Mouse (Mus musculus) megakaryocyte, embryonic 14.5 days (primary cell): ENCODE results near the gene Sae1. TPM values are rescaled to one million over a fixed set of nuclear protein-coding genes. Genes with fewer than 3 reads are reported as not detected.
A peak's percentile ranks its signal among the peaks of the same experiment; 100 is the strongest.

Experiments
- H3K27me3 ChIP-seq: replicated peaks from 2 replicates; pipeline ENCODE3; 2012; ENCODE audit warnings: inconsistent platforms
- H3K36me3 ChIP-seq: replicated peaks from 2 replicates; pipeline ENCODE3; 2012; ENCODE audit warnings: low read length, inconsistent platforms, mixed read lengths
- H3K4me1 ChIP-seq: 2 replicates; pipeline ENCODE4 v1.6.1; 2012; ENCODE audit warnings: inconsistent platforms
- H3K4me3 ChIP-seq: replicated peaks from 2 replicates; pipeline ENCODE3; 2012; ENCODE audit warnings: moderate library complexity, mild to moderate bottlenecking, inconsistent platforms
- H3K9me3 ChIP-seq: 2 replicates; pipeline ENCODE4 v1.6.1; 2012; ENCODE audit warnings: inconsistent platforms
- FLI1 ChIP-seq: IDR thresholded peaks from 2 replicates; pipeline ENCODE4 v1.6.1; 2012; ENCODE audit warnings: low read length, inconsistent platforms, mixed read lengths
- GATA1 ChIP-seq: IDR thresholded peaks from 3 replicates; pipeline ENCODE4 v1.6.1; 2012; ENCODE audit warnings: mixed read lengths, low read length, inconsistent platforms, borderline replicate concordance
- polyA plus RNA-seq: library from polyadenylated mRNA; stranded (reverse); fragments of >175 nt; gene quantifications from 2 replicates; pipeline ENCODE4 v1.2.3, GENCODE M21; 2012; ENCODE audit warnings: low replicate concordance; ENCODE audit not compliant: insufficient read depth

Gene Sae1
- polyA plus RNA-seq: 4.3 and 20.1 TPM in 2 replicates

DNA sequence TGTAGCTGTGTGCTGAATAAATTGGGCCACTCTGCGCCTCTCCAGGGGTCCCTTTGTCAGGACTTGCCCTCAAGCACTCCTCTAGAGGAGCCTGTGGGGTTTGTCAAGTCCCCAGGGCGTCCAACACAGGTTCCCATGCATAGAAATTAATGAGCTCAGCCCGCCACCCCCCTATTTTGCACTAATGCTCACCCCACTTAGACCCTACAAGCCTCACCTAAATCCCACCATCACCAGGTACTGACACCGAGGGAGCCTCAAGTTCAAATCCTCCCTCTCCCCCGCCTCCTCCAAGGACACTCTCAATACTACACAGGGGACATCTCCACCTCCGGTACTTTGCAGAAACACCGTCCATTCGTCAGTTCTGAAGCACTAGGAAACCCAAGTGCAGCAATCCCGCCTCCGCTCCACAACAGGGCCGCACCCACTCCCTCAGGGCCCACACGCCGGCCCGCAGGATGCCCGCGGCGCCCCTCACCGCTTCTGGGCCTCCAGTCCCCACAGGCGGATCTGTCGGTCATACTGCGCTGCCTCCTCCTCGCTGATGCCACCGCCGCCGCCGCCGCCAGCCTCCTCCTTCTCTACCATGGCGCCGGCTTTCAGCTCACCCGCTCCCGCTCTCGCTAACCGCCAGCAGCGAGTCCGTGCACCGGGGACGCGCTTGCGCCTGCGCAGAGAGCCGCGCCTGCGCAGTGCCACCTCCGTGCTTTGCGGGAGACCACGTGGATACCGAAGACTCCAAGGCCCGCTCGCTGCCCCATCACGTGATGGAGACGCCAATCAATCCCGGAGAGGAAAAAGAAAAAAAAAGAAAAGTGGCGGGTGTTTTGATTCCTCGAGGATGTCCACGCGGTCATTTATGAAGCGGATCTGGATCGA, at the start of gene Sae1:
Gene Sae1, minus strand, starts transcription at position 647 of the 882 bp plus-strand sequence.
- no peaks in the 10 kb centered on the region for H3K9me3 ChIP-seq
- no peaks in the 10 kb centered on the region for H3K27me3 ChIP-seq
- TF ChIP-seq FLI1: no peak; the same call in 1 of the 2 replicates
- TF ChIP-seq GATA1: no peak
- peaks cover 47% of the 10 kb centered on the region for H3K4me1 ChIP-seq
- H3K36me3 ChIP-seq: peaks cover 25% of the 10 kb centered on the region
- peak within 1 kb of the TSS; percentile 93 for H3K4me3 ChIP-seq

DNA sequence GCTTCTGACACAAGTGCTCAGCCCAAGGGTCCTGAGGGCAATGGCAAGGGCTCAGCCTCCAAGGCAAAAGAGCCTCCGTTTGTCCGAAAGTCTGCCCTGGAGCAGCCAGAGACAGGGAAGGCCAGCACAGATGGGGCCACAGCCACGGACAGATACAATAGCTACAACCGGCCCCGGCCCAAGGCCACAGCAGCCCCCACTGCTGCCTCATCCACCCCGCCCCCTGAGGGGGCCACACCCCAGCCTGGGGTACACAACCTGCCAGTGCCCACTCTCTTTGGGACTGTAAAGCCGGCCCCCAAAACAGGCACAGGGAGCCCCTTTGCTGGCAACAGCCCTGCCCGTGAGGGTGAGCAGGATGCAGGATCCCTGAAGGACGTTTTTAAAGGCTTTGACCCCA, 47.5 kb upstream of the Sae1 start:
- TF ChIP-seq FLI1 (no peak), GATA1 (no peak)

GRCm38 (mm10) chr7:16433352-16433971, 45.9 kb upstream of the Sae1 start:
- Histone ChIP-seq H3K4me3 (no peak overlapping the region), H3K4me1 (peaks cover 39% of the 10 kb centered on the region), H3K36me3 (peaks cover 96% of the 10 kb centered on the region), H3K9me3 (no peaks in the 10 kb centered on the region), H3K27me3 (no peaks in the 10 kb centered on the region)
- no peak for TF ChIP-seq FLI1
- no peak for TF ChIP-seq GATA1

More for the DNA sequence above, 47.5 kb upstream of the Sae1 start:
- Histone ChIP-seq H3K4me3 (no peak overlapping the region), H3K9me3 (no peaks in the 10 kb centered on the region), H3K36me3 (peaks cover 79% of the 10 kb centered on the region), H3K27me3 (no peaks in the 10 kb centered on the region), H3K4me1 (peaks cover 36% of the 10 kb centered on the region)

DNA sequence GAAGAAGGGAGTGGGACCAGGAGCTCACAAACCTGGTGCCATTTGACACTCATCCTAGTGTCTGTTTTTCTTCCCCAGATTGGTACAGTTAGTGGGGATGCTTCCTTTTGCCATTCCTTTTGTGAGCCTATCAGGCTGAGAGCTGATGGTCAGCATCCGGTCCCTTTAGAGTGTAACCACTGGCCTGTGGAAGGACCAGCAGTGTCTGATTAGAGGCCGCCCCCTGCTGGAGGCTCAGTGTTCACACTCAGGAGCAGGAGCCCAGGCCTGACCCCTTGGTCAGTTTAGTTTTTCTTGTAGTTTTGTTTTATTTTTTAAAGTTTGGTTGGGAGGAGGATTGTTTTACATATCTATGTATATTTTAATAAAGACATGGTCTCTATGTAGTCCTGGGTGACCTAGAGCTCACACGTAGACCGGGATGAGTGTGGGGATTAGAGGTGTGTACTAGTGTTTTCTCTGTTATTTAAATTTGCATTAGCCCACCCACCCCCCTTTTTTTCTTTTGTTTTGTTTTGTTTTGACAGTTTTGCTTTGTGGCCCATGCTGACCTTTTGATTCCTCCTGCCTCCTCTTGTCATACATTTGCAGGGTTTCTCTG, 38.6 kb upstream of the Sae1 start:
- Histone ChIP-seq H3K36me3 (peaks cover 99% of the 10 kb centered on the region), H3K4me3 (no peak overlapping the region), H3K27me3 (no peaks in the 10 kb centered on the region), H3K4me1 (peaks cover 37% of the 10 kb centered on the region), H3K9me3 (no peaks in the 10 kb centered on the region)
- no peak for TF ChIP-seq FLI1
- no peak for TF ChIP-seq GATA1

DNA sequence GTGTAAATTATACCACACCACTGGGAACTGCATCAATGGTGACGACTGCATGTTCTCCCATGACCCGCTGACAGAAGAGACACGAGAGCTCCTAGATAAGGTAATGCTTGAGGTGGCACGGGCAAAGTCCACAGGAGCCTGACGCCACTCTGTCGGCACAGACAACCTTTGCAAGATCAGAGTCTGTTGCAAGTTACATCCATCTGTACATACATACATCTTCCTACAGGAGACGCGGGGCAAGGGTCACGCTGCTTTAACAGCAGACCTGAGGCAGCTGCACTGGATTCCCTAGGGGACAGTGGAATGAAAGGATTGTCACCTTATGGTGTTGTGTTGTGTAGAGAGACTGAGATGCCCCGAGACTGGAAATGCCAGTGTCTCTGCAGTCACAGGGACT, 38.1 kb upstream of the Sae1 start:
- peaks cover 99% of the 10 kb centered on the region for H3K36me3 ChIP-seq
- no peak overlapping the region for H3K4me3 ChIP-seq
- no peaks in the 10 kb centered on the region for H3K9me3 ChIP-seq
- H3K4me1 ChIP-seq: peaks cover 37% of the 10 kb centered on the region
- TF ChIP-seq GATA1: no peak
- no peaks in the 10 kb centered on the region for H3K27me3 ChIP-seq

DNA sequence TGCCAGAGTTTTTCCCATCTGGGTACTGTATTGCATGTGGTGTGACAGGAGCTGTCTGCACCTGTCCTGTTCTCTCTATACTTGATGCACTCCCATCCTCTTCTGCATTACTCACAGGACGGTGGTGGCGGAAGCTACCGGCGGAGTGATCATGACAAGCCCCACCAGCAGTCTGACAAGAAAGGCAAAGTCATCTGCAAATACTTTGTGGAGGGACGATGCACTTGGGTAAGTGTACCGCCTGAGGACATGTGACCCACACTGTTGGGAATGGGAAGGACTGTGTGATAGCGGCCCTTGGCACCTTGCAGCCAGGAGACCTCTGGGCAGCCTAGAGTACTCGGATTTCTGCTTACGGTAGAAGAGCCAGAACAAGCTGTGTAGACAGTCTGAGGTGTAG, 36.1 kb upstream of the Sae1 start:
- Histone ChIP-seq H3K27me3 (no peaks in the 10 kb centered on the region), H3K4me3 (no peak overlapping the region), H3K9me3 (no peaks in the 10 kb centered on the region), H3K36me3 (peaks cover 99% of the 10 kb centered on the region), H3K4me1 (peaks cover 49% of the 10 kb centered on the region)
- TF ChIP-seq FLI1 (no peak), GATA1 (no peak)

- Histone ChIP-seq H3K27me3 (no peaks in the 10 kb centered on the region), H3K4me3 (no peak overlapping the region), H3K4me1 (peaks cover 61% of the 10 kb centered on the region), H3K9me3 (no peaks in the 10 kb centered on the region), H3K36me3 (peaks cover 99% of the 10 kb centered on the region)
- no peak for TF ChIP-seq FLI1
Measured at GRCm38 (mm10) chr7:16422222-16422856, 34.7 kb upstream of the Sae1 start.

DNA sequence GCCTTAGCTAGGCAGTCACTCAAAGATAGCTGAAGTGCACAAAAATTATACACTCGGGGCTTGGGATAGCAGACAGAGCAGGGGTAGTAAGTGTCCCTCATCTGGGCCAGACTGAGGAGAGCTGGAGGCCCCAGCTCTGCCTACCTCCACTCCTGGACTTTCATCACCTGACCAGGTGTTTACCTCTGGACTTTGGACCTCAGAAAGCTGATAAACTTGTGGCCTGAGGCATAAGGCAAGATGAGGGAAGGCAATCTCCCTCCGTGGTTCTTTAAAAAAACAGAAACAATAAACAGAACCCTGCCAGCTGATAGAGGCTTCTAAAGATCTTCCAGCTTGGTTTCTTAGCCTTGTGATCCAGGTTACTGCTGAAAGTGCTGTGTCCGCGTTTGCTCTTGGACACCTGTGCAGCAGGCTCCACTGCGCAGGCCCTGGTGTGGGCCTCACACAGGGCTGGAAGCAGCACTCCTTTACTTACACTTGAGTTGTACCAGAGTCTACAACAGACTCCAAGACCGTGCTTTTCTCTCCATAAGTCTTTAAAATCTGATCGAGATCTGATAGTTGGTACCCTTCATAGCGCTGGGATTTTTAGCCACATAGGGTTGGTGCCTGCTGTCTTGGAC, 33.0 kb upstream of the Sae1 start:
- Histone ChIP-seq H3K9me3 (no peaks in the 10 kb centered on the region), H3K4me3 (no peak overlapping the region), H3K36me3 (peaks cover 99% of the 10 kb centered on the region), H3K4me1 (peaks cover 73% of the 10 kb centered on the region), H3K27me3 (no peaks in the 10 kb centered on the region)
- TF ChIP-seq GATA1 (no peak), FLI1 (no peak)

- H3K4me1 ChIP-seq: peaks cover 83% of the 10 kb centered on the region
- H3K4me3 ChIP-seq: no peak overlapping the region
- no peaks in the 10 kb centered on the region for H3K27me3 ChIP-seq
- H3K9me3 ChIP-seq: no peaks in the 10 kb centered on the region
- no peak for TF ChIP-seq GATA1
- no peak for TF ChIP-seq FLI1
- peaks cover 98% of the 10 kb centered on the region for H3K36me3 ChIP-seq
Measured at GRCm38 (mm10) chr7:16418713-16419112, 31.1 kb upstream of the Sae1 start.
